In the genomic region with DNA sequence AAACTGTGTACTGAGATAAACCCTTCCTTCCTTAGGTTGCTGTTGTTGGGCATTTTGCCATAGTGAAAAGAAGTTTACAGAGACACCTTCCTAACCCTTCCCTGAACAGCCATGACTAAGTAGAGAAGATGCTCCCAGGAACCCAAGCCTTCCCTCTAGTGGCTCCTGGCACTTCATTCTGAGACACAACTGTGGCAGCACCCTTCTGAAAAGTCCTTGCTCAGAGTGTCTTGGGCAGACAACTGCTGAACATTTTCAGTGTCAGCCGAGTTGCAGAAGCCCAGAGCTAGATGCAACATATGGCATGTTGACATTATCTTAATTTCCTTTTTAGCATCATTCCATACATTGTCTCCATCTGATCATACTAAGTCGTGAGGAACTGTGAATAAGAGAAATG, we compare ENCODE assay signal across 26 mouse cellular contexts.
"Had no signal": no experiment of that assay in that cellular context is flagged by ENCODE, and none has a peak within 500 bp of the region (broad histone marks: within the 10 kb centered on the region; RNA-seq: fewer than 3 reads in every experiment).

No protein-coding gene starts in this region.

- DNase-seq: gastrocnemius, adult 2 months; gastrocnemius, postnatal 10 days; gastrocnemius, postnatal 25 days; heart, adult 18-20 months; heart, postnatal 10 days; heart, postnatal 4 days; kidney, adult 18-20 months; kidney, adult 8-10 months; kidney, postnatal 10 days; kidney, postnatal 25 days; kidney, postnatal 4 days; liver; liver, embryonic 13.5 days; liver, postnatal 0 days had no signal

- ATAC-seq: hindbrain, embryonic 16.5 days; inflammation-experienced regulatory T-cells, adult 6 months; intestine, embryonic 15.5 days; intestine, postnatal 0 days; liver, postnatal 0 days had no signal

- H3K27ac ChIP-seq: gastrocnemius, adult 2 months; heart, embryonic 10.5 days; hindbrain, embryonic 10.5 days; hindbrain, embryonic 12.5 days; hindbrain, embryonic 14.5 days; intestine, embryonic 15.5 days; limb, embryonic 10.5 days; limb, embryonic 12.5 days; liver, embryonic 13.5 days; liver, embryonic 15.5 days had no signal

- H3K4me3 ChIP-seq: gastrocnemius, adult 2 months; heart, embryonic 10.5 days; heart, embryonic 12.5 days; hindbrain, embryonic 10.5 days; hindbrain, embryonic 12.5 days; intestine, embryonic 15.5 days; limb, embryonic 10.5 days; limb, embryonic 12.5 days; liver, embryonic 13.5 days; liver, embryonic 15.5 days had no signal
